Mouse (Mus musculus) T-helper 17 cell (primary cell): ENCODE measurements at regions not wholly inside any gene's neighbourhood (a gene's known extent, or its start where the extent isn't known, plus 50 kb on each side); places are given as distances from the start of the nearest gene placed in this dataset.

ENCODE experiments used
- in situ Hi-C, 2 experiments: fragments of 300-600 bp; cut with MboI, MseI; formaldehyde crosslinking; loops; 1 replicate in 1 of 2; 2 replicates in 1 of 2; pipeline ENCODE4 v1.15.1; 2025; ENCODE audit warnings: high pct_unique_total_duplicates in 2 of 2

DNA sequence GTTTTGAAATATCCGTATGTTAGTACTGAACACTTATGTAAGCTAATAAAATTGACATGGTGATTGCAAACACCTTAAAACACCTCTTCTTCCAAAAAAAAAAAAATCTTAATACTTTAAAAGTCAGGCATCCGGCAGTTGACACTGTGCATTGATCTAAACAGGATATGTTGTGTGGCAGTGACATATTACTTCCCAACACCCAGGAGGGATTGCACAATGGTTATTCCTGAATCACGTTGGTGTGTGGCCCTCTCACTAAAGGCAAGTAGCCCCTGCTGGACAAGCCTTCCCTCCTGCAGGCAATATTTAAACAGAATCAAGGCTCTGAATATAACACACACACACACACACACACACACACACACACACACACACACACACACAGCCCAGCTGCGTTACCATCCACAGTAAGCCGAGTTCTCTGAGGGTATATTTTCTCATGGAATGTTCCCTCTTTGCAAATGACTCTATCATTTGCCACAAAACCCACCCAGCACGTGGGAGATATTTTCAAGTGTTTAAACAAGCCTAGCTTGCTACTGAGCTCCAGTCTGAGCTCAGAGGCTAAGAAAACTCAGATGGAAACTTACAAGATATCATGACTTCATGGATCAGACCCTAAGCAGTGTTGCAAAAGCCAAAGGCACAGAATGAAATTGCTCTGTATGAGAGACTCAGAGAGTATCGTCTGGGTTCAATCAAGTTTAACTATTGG is 128.8 kb upstream of the Lyplal1 start:
- in situ Hi-C loops = no loop called here

DNA sequence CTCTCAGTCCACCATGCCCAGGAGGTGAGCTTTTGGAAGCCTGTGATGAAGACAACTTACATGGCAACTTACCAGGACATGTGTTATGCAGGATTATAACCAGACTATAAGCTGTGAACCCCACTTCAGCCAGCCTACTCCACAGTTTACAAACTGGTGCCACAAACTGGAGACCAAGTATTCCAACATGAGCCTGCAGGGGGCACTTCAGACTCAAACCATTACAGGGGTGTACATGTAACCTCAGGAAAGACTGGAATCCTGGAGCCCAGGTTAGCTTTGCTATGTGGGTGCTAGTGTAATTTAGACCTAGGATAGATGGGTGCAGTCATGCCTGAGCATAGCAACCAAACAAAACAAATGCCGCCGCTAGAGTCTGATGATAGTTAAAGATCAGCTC is 124.0 kb upstream of the Lyplal1 start:
- in situ Hi-C loops = no loop called here

DNA sequence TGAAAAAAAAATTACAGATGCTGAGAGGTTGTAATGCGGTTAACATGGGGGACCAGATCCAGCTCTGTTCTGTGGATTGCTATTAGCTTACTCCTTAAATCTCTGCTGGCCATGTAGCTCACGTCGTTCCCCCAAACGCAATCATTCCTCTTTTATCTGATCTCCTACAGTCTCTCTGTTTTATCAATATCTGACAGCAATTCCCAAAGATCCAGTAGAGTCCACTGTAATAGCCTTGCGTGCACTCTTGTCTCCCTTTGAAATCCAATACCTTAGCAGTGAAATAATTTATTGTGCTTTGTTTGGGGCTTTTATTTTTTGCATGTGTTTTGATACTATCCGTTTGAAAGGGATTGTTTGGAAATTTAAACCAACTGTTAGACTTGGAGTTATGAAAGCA is 120.4 kb upstream of the Lyplal1 start:
- in situ Hi-C loops = no loop called here

DNA sequence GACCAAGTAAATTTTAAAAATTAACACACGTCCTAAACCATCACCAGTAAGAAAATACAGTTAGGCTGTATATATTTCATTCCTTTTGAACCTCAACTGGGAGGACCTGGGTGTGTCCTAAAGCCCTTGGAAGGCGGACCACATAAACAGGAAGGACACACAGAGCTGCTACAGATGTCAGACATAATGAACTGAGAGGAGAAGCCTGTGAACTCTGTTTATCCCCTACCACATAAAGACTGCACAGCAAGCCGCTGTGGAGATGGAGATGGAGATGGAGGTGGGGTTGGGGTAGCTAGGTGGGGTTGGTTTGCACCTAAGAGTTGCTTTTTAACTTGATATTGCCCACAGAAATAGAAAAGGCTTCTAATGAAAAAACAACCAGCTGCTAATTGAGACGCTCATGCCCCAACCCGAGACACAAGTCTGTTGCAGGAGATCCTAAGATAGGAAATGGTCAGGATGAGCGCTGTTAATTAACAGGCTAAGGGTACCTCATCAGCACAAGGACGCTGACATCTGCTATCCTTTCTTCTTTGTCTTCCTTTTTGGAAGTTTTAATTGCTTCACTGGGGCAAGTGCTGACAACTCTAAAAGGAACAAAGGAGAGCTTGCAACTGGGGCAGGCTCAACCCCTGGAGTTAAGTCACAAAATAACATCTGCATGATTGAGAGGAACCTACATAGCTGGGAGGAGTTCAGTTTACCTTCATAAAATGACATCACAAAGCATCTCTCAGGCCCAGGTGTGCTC is 119.3 kb upstream of the Lyplal1 start:
- in situ Hi-C loops = no loop called here

DNA sequence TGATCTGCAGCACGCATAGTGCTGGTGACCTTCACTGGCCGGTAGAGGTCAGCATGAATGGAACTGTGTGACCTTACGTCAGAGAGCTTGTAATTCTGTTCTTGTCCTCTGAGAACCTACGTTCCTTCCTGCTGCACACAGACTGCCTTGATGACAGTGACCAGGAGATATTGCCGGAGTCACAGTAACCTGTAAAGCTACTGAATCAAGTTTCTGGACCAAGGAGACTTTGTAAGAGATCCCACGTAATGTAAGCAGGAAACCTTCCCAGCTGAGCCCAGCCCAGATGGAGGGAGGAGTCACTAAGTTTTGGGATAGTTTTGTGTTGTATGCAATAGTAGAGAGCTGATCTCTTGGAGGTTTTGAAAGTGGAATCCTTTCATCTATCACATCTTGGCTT is 117.4 kb upstream of the Lyplal1 start:
- in situ Hi-C loops = no loop called here

DNA sequence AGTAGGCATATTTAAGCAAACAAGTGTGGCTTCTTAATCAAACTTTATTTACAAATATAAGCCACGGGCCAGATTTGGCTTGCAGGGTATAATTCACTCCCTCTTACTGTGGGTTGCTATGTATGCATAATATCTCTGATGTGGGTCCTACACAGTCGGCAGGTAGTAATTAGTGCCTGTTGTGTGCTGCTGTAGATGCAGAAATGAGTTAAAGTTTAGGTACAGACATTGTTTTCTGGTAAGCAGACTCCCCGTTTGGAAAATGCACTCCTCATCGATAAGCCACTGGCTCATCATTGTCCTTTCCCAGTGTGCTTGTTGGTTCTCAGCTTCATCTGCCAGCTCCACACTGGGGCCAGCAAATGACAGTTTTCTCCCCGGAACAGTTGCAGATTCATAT is 113.4 kb upstream of the Lyplal1 start:
- in situ Hi-C loops = no loop called here

DNA sequence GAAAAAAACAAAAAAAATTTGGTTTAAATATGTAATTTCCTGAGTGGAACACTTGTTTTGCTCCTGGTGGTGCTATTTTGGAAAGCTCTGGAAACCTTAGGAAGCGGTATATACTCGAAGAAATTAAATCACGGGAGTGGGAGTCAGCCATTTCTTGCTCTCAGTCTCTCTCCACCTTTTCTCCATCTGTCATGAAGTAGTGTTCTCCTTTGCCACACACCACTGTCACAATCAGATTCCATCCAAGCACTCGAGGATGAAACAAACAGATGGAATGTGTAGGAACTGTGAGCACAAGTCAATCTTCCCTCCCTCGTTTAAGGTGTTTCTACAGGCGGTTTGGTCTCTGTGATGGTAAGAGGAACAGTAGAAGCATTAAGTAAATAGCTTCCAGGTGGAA is 112.7 kb upstream of the Lyplal1 start:
- in situ Hi-C loops = no loop called here

DNA sequence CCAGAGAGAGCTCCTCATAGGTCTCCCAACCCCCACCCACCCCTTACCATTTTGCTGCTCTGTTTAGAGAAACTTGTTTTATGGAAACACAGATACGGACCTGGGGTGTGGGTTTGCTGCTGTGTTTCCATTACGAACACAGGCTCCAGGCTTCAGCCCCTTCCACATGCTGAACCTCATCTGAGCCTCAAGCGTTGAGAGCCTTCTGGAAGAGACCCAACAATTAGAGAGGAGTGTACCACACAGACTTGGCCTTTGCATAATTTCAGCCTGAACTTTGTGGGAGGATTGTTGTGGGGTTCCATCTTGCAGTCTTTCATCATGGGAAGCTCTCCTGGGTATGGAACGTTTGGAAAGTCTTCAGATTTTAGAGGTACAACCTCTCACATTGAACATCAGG is 111.3 kb upstream of the Lyplal1 start:
- in situ Hi-C loops = no loop called here

DNA sequence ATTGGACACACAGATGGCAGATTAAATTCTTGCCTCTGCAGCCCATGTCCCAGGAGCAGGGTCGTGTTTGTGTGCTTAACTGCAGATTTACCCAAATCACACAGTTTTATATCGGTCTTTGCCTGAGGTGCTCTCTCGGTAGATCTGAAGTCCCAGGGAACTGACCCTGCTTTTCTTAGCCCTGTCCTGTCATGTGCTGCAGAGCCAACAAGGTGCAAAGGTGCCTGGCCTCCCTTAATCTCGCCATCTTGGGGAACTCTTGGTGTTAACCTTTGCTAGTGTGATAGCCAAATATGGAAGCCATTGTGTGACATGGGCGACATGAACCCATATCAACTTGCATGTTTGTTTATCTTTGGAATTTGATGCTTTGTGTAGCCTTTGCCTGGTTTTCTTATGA is 107.1 kb upstream of the Lyplal1 start:
- in situ Hi-C loops = no loop called here

DNA sequence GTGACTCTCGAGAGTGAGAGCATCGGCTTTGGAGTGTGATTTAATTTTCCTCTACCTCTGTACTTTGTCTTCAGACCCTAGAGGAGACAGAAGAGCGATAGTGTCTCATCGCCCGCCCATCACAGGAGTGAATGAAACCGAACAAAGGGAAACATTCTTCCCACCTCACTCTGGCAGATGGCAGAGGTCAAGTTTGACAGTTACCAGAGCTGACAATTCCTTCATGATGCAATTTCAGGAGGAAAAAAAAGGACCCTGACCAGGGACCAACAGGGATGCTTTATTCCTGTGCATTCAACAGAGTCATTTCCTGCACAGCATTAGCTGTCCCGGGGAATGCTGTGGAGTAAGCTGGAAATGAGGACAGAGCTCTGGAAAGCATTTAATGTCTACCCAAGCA is 106.3 kb upstream of the Lyplal1 start:
- in situ Hi-C loops = no loop called here

DNA sequence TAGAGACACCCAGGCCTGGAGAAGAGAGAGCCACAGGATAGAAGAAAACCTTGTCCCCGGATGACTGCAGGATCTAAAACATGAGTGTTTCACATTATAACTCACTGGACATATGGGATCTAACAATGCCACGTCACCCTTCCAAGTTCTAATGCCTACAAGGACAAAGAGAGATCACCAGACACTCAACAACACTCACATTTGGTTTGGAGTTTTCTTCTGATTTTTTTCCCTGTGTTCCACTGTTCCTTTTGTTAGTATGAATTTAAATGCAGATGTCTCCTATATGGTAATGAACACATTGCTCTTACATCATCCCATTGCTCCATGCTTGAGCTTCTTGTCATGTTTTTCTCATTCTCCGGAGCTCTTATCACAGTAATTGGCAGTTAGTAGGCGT is 101.9 kb upstream of the Lyplal1 start:
- in situ Hi-C loops = no loop called here

DNA sequence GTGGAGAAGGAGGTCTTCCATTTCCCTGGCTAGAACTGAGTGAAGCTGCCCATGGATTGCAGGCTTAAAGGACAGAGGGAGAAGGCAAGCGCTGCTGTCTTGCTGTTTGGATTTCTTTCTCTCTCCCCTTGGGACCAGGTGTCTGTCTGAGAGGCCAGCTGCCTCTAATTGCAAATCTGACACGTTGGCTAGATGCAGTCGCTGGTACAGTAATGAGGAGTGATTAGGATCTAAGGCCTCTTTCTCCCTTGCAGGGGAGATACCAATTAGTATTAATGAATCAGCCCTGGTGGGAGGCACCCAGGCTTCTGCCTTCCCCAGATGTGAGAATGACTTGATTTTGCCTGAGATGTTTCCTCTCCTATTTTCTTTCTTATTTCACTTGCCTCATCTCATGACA is 100.1 kb upstream of the Lyplal1 start:
- in situ Hi-C loops = no loop called here

DNA sequence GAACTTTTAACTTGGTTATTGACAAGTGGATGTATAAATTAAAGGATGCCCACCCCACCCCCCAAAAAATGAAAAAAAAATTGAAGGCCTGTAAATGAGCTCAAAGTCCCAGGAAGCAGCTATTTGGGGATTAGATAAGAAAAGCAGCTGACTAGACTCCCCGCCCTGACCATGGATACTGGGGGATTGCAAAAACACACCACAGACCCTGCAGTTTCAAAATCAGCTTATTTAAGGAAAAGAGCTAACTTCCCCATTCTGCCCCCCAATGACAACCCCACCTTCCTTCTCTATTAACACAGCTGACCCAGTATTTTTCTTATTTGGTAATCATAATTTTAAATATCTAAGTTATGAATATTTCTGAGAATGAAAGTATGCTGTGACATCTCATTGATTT is 87.0 kb upstream of the Lyplal1 start:
- in situ Hi-C loops = no loop called here

DNA sequence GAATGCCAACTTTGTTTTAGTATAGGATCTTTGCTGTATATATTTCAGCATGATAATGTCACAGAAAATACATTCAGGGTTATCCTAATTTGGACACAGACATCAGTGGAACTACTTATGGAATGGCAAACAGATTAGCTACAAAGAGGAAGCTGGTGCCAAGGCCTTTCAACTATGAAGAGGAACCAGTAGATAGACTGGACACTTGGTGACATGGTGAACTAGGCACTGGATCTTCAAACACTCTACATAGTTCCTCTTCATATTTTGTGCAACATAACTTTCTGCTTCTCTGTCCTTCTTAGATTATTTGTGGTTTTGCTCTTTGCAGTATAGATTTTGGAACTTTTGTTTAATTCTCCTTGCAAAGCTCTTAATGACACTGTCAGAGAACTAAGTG is 85.4 kb upstream of the Lyplal1 start:
- in situ Hi-C loops = no loop called here

DNA sequence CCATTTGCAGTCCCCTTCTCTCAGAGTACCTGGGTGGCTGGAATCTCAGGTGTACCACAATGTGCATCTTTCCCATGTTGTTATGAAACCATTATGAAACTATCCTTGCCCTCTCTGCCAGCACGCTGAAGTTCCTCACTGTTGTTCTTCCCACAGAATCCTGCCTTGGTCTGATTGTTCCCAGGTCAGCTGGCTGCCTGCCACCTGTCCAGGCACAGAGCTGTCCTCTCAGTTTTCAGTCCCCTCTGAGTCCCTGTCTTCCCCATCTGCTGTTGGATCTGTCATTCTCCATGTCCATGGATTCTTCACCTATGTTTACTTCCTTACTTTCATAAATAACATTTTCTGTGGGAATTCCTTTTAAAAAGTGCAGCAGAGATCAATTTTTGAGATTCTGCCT is 81.3 kb upstream of the Lyplal1 start:
- in situ Hi-C loops = no loop called here

DNA sequence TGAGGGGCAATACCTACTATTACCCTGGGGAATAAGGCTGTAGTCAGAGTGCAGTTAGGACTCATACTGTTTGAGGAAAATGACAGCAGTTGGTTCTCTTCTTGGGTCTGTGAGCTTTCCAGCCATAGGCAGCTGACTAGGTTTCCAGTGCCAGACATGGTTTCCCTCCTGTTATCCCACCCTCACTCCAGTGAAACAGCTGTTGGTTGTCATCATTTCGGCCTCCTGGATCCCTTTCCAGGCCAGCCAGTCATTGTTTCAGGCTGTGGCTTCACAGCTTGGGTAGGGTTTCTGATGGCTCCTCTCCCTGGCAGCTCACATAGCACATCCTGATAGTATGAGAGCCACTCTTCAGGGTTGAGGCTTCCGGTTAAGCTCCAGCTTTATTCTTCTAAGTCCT is 79.9 kb upstream of the Lyplal1 start:
- in situ Hi-C loops = no loop called here

DNA sequence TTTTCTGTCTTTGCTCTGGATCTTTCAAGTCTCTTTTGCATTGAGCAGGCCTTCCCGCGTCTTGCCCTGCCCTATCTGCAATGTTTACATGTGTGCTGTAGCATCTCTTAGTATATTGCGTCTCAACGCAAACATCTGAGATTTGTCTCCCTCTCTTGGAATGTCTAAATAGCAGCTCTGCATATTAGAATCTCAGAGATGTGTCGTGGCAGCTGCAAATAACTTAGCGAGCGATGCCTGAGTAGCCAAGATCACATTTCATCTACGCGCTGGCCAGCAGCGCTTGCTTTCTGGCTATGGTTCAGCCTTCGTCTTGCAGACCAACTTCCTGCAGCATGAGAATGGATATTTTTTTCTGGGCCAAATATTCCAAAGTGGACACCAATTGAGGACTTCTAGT is 72.3 kb upstream of the Lyplal1 start:
- in situ Hi-C loops = no loop called here

DNA sequence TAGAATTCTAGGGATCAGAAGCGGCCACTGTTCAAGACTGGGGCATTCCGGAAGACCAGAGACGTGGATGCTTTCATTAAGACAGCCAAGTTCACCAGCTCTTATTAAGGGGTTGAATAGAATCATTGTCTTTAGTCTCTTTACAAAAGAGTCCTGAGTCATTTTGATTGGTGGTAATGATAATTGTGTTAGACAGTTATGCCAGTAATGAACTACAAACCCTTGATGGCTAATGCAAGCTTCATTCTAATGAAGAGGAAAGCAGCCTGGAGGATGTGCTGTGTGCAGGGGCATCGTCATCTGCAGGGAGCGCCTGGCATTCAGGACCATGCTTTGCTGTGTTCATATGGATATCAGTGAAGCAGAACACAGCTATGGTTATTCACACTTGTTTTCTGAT is 70.3 kb upstream of the Lyplal1 start:
- in situ Hi-C loops = no loop called here

DNA sequence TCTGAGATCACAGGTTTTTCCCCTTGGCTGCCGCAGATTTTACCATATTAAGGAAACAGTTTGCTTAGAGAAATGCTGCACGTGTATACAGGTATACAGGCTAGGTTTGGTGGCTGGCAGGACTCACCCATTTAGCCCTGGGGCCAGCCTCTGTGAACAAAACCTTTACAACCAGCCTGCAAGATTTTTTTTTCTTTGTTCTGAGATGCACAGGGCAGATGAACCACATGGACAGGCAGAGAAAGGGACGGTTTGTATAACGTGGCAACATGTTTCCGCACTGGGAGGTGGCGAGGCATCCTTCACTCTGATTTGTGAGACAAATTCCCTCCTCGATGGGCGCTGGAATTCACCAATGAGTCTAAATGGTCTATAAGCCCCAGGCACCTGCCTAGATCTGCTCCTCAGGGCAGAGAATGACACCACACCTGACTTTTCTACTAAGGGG is 66.1 kb upstream of the Lyplal1 start:
- in situ Hi-C loops = no loop called here

DNA sequence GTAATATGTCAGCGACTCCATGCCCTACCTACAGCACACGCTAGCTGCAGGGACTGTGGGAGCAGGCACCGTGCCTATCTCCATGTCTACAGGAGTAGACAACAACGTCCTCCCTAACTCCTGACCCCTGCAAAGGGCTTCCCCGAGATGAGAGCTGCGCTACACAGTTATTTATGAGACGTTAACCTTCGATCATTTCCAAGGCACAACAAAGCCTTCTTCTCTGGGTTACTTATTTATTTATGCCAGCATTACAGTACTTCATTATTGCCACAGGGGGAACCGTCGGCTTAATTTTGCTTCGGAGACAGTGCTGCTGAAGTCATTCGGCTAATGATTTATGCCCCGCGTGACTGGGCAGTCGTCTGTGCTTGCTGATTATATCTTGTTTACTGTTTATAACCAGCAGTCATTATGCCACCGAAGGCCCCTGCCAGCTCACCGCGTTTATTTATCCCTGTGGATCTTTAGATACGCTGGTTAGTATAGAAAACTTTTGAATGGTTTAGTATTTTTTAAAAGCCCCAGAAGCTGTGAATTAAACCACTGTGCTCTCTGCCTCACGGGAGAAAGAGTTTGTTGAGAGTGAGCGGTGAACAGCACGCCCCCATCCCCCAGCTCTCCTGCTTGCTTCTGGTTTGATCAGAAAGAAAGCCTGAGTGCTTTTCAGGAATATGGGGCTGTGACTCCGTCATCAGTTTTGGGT is 65.5 kb upstream of the Lyplal1 start:
- in situ Hi-C loops = no loop called here

DNA sequence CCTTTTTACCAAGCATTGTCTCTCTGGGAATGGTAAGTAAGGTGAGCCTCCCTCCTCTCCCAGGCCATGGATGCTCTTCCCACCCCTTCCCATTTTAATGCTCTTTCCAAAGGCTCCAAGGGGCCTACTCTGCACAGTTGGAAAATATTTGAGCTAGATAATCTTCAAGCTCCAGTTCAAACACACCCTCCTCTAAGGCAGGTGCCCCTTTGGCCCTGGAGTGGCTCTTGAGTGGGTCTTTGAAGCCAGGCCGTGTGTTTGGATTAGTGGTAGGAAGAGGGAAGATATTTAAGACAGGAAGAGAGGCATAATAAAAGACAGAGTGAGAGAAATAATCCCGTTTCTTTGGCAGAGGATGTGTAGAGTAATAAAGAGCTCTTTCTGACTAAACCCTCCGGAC is 59.9 kb upstream of the Lyplal1 start:
- in situ Hi-C loops = no loop called here

DNA sequence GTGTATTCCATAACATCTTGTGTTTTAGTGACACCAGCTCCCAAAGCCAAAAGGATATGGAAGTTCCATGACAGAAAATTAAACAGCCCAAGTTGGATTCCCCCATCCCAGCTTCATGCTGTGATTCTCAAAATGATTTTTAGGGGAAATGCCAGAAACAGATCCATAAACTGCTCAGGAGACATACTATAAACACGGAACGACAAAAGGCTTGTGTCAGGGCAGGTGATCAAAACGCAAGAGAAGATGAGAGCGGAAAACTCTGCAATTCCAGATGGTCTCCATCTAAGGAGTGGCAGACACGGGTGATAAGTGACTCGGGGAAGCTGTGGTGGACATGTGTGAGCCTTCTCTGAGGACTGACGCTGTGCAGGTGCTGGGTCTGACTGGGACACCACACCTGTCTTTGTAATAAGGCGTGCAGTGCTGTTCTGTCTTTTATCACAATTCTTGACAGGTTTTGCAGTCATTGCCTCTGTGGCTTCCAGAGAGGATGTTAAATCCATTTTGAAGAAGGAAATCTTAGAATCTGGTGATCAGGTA is 56.4 kb upstream of the Lyplal1 start:
- in situ Hi-C loops = no loop called here

DNA sequence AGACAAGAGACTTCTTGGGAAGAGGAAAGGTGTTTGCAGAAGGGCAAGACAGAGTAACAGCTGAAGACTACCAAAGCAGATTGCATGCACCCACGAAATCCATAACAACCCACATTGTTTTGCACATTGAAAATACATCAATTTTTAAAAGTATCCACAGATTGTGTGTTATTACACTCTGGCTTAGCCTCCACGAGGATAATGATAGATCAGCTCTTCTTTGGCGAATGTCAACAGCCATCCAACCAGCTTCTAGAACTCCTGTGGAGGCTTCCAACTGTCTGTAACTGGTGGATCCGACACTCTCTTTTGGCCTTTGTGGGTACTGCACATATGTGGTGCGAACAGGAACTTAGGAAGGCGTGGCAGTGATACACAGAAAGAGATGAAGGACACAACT is 54.6 kb upstream of the Lyplal1 start:
- in situ Hi-C loops = no loop called here
